Mouse (Mus musculus) ovary, postnatal 10 days (tissue): ENCODE data around the gene Stom.

ENCODE experiments used
- DNase-seq: peaks from one replicate; pipeline ENCODE4 v3.0.0; 2022; ENCODE audit warnings: low spot score

The Stom gene

GRCm38 (mm10) chr2:35318405-35318804, 18.4 kb downstream of the Stom start:
- DNase-seq: no peak

GRCm38 (mm10) chr2:35317604-35318003, 19.2 kb downstream of the Stom start:
- no peak for DNase-seq

GRCm38 (mm10) chr2:35314300-35314699, 22.5 kb downstream of the Stom start:
- DNase-seq: no peak

- DNase-seq: no peak
These were observed 26.8 kb downstream of the Stom start for GRCm38 (mm10) chr2:35309906-35310493.

- DNase-seq: no peak
These were observed 28.6 kb downstream of the Stom start for GRCm38 (mm10) chr2:35308166-35308565.

GRCm38 (mm10) chr2:35302049-35302885, 34.5 kb downstream of the Stom start:
- DNase-seq: no peak

- no peak for DNase-seq
These were observed 37.3 kb downstream of the Stom start for GRCm38 (mm10) chr2:35299437-35299836.

GRCm38 (mm10) chr2:35297703-35298332, 39.0 kb downstream of the Stom start:
- peak; percentile 61 for DNase-seq

GRCm38 (mm10) chr2:35293291-35293690, 43.5 kb downstream of the Stom start:
- no peak for DNase-seq

- no peak for DNase-seq
These were observed 44.1 kb downstream of the Stom start for GRCm38 (mm10) chr2:35292700-35293099.

GRCm38 (mm10) chr2:35291856-35292255, 44.9 kb downstream of the Stom start:
- no peak for DNase-seq

- peak; percentile 54 for DNase-seq
These were observed 47.8 kb downstream of the Stom start for GRCm38 (mm10) chr2:35288758-35289635.

- no peak for DNase-seq
These were observed 49.7 kb downstream of the Stom start for GRCm38 (mm10) chr2:35287017-35287620.

- no peak for DNase-seq
These were observed 51.6 kb downstream of the Stom start for GRCm38 (mm10) chr2:35285209-35285608.

GRCm38 (mm10) chr2:35283997-35284396, 52.8 kb downstream of the Stom start:
- no peak for DNase-seq

GRCm38 (mm10) chr2:35282214-35282613, 54.6 kb downstream of the Stom start:
- DNase-seq: peak; percentile 38

GRCm38 (mm10) chr2:35280001-35280400, 56.8 kb downstream of the Stom start:
- DNase-seq: no peak

- DNase-seq: no peak
These were observed 58.2 kb downstream of the Stom start for GRCm38 (mm10) chr2:35278371-35279210.

GRCm38 (mm10) chr2:35277686-35278085, 59.1 kb downstream of the Stom start:
- DNase-seq: peak; percentile 48

GRCm38 (mm10) chr2:35273536-35273935, 63.2 kb downstream of the Stom start:
- DNase-seq: no peak

GRCm38 (mm10) chr2:35272881-35273280, 63.9 kb downstream of the Stom start:
- DNase-seq: no peak
